Mouse (Mus musculus): ENCODE results near the gene Kcnab2. TPM values are rescaled to one million over a fixed set of nuclear protein-coding genes. Genes with fewer than 3 reads are reported as not detected.

Kcnab2 gene
- total and polyA plus RNA-seq, 3 experiments = 82.9 to 118 TPM; not detected in 1

DNA sequence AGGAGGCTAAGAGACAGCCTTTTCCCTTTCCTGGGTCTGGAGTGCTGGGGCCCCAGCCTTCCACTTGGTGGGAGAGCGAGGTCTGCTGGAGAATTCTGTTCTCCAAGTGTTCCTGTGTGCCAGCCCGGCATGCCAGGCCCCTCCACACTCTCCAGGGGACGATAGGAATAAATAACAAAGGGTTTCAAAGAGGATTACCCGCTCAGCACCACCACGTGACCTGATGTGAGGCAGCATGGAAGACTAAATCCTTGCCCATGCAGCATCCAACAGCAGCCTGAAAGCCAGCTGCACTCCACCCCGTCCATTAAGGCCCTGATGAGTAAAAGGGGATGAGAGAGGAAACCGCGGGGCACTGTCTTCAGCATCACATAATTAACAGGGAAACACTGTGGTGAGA is 12.6 kb downstream of the Kcnab2 start:
- DNase-seq (ENCODE audit: low read depth, low spot score) = no peak
- H3K27ac ChIP-seq (ENCODE audit: control insufficient read depth, low read depth, low read length) = no peak overlapping the region
- H3K79me2 ChIP-seq (ENCODE audit: control insufficient read depth, insufficient read depth, low read length, poor library complexity) = no peaks in the 10 kb centered on the region
- H3K27me3 ChIP-seq (ENCODE audit: control insufficient read depth in 1 of 2, insufficient read depth in 2 of 2, low read length in 2 of 2) = no peaks in the 10 kb centered on the region
- H3K9me3 ChIP-seq (replicated peaks; ENCODE audit: insufficient read depth, low read length) = no peaks in the 10 kb centered on the region
- H3K4me1 ChIP-seq (ENCODE audit: control insufficient read depth in 1 of 2, insufficient read depth in 2 of 2, low read length in 2 of 2) = no peaks in the 10 kb centered on the region
- no peak overlapping the region for H3K4me3 ChIP-seq (ENCODE audit: control insufficient read depth in 1 of 2, insufficient read depth in 1 of 2, low read depth in 2 of 2, low read length in 2 of 2)
- H3K9ac ChIP-seq (ENCODE audit: control insufficient read depth, low read depth, low read length, poor library complexity, severe bottlenecking) = no peak overlapping the region
- no peaks in the 10 kb centered on the region for H3K36me3 ChIP-seq (ENCODE audit: control insufficient read depth in 1 of 2, insufficient read depth in 2 of 2, low read length in 2 of 2)
- TF ChIP-seq KAT2A (conservative IDR thresholded peaks at IDR 0.05; ENCODE audit: low read depth, low read length) (no peak), MYB (IDR thresholded peaks at IDR 0.05; ENCODE audit: low read depth, low read length) (no peak)

- Histone ChIP-seq H3K4me1 (ENCODE audit: control insufficient read depth in 1 of 2, insufficient read depth in 2 of 2, low read length in 2 of 2) (no peaks in the 10 kb centered on the region), H3K27ac (ENCODE audit: control insufficient read depth, low read depth, low read length) (no peak overlapping the region), H3K27me3 (ENCODE audit: control insufficient read depth in 1 of 2, insufficient read depth in 2 of 2, low read length in 2 of 2) (no peaks in the 10 kb centered on the region), H3K4me3 (ENCODE audit: control insufficient read depth in 1 of 2, insufficient read depth in 1 of 2, low read depth in 2 of 2, low read length in 2 of 2) (no peak overlapping the region), H3K9ac (ENCODE audit: control insufficient read depth, low read depth, low read length, poor library complexity, severe bottlenecking) (no peak overlapping the region), H3K9me3 (replicated peaks; ENCODE audit: insufficient read depth, low read length) (no peaks in the 10 kb centered on the region), H3K36me3 (ENCODE audit: control insufficient read depth in 1 of 2, insufficient read depth in 2 of 2, low read length in 2 of 2) (no peaks in the 10 kb centered on the region), H3K79me2 (ENCODE audit: control insufficient read depth, insufficient read depth, low read length, poor library complexity) (no peaks in the 10 kb centered on the region)
- TF ChIP-seq RCOR1 (IDR thresholded peaks at IDR 0.05; ENCODE audit: low read depth, low read length) = no peak
- TF ChIP-seq NRF1 (IDR thresholded peaks at IDR 0.05; ENCODE audit: insufficient read depth, low read depth, low read length, poor library complexity, severe bottlenecking) = no peak
- TF ChIP-seq NELFE (IDR thresholded peaks at IDR 0.05; ENCODE audit: low read depth, low read length) = no peak
- no peak for DNase-seq (ENCODE audit: low read depth, low spot score)
Measured at GRCm38 (mm10) chr4:152463147-152463546, 14.5 kb downstream of the Kcnab2 start.

GRCm38 (mm10) chr4:152462516-152462915 is 15.2 kb downstream of the Kcnab2 start:
- DNase-seq (ENCODE audit: low read depth, low spot score) = no peak
- Histone ChIP-seq H3K4me1 (ENCODE audit: control insufficient read depth in 1 of 2, insufficient read depth in 2 of 2, low read length in 2 of 2) (no peaks in the 10 kb centered on the region), H3K27ac (ENCODE audit: control insufficient read depth, low read depth, low read length) (no peak overlapping the region), H3K36me3 (ENCODE audit: control insufficient read depth in 1 of 2, insufficient read depth in 2 of 2, low read length in 2 of 2) (no peaks in the 10 kb centered on the region), H3K27me3 (ENCODE audit: control insufficient read depth in 1 of 2, insufficient read depth in 2 of 2, low read length in 2 of 2) (no peaks in the 10 kb centered on the region), H3K9me3 (replicated peaks; ENCODE audit: insufficient read depth, low read length) (no peaks in the 10 kb centered on the region), H3K79me2 (ENCODE audit: control insufficient read depth, insufficient read depth, low read length, poor library complexity) (no peaks in the 10 kb centered on the region), H3K9ac (ENCODE audit: control insufficient read depth, low read depth, low read length, poor library complexity, severe bottlenecking) (no peak overlapping the region), H3K4me3 (ENCODE audit: control insufficient read depth in 1 of 2, insufficient read depth in 1 of 2, low read depth in 2 of 2, low read length in 2 of 2) (no peak overlapping the region)
- TF ChIP-seq ZNF384 (IDR thresholded peaks at IDR 0.05; ENCODE audit: low read depth, low read length) = no peak
- no peak for TF ChIP-seq USF1 (IDR thresholded peaks at IDR 0.05; ENCODE audit: low read depth, low read length)
- no peak for TF ChIP-seq RAD21 (IDR thresholded peaks at IDR 0.05; ENCODE audit: low read depth, low read length)
- no peak for TF ChIP-seq E2F4 (IDR thresholded peaks at IDR 0.05; ENCODE audit: borderline replicate concordance, low read depth, low read length)
- TF ChIP-seq POLR2A (IDR thresholded peaks at IDR 0.05; ENCODE audit: control insufficient read depth in 1 of 2, insufficient read depth in 1 of 2, low read depth in 1 of 2, low read length in 2 of 2, poor library complexity in 1 of 2) = no peak

DNA sequence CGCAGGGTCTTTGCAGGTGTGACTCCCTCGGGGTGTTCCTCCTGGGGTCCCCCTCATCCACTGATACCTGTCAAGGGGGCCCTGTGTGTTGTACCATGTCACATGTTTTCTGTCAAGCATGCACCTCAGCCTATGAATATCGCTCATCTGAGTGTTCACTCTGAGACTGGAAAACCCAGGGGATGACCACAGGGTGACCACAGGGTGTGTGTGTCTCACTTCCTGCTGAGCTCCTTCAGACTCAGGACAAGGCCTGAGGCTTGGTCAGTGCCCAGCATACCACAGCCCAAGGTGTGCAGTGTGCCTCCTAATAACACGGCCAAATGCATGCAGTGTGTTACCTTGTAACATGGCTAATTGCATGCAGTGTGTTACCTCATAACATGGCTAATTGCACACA is 20.0 kb downstream of the Kcnab2 start:
- H3K36me3 ChIP-seq (ENCODE audit: control insufficient read depth in 1 of 2, insufficient read depth in 2 of 2, low read length in 2 of 2) = no peaks in the 10 kb centered on the region
- H3K79me2 ChIP-seq (ENCODE audit: control insufficient read depth, insufficient read depth, low read length, poor library complexity) = no peaks in the 10 kb centered on the region
- no peak overlapping the region for H3K4me3 ChIP-seq (ENCODE audit: control insufficient read depth in 1 of 2, insufficient read depth in 1 of 2, low read depth in 2 of 2, low read length in 2 of 2)
- no peak for DNase-seq (ENCODE audit: low read depth, low spot score)
- H3K4me1 ChIP-seq (ENCODE audit: control insufficient read depth in 1 of 2, insufficient read depth in 2 of 2, low read length in 2 of 2) = no peaks in the 10 kb centered on the region
- H3K9ac ChIP-seq (ENCODE audit: control insufficient read depth, low read depth, low read length, poor library complexity, severe bottlenecking) = no peak overlapping the region
- no peak for TF ChIP-seq TAL1 (IDR thresholded peaks at IDR 0.05; ENCODE audit: low read length)
- TF ChIP-seq CHD2 (IDR thresholded peaks at IDR 0.05; ENCODE audit: low read length) = no peak
- TF ChIP-seq MAZ (IDR thresholded peaks at IDR 0.05; ENCODE audit: low read depth, low read length) = no peak
- no peaks in the 10 kb centered on the region for H3K27me3 ChIP-seq (ENCODE audit: control insufficient read depth in 1 of 2, insufficient read depth in 2 of 2, low read length in 2 of 2)
- H3K27ac ChIP-seq (ENCODE audit: control insufficient read depth, low read depth, low read length) = no peak overlapping the region
- no peaks in the 10 kb centered on the region for H3K9me3 ChIP-seq (replicated peaks; ENCODE audit: insufficient read depth, low read length)
